Mouse (Mus musculus) midbrain, embryonic 11.5 days (tissue): ENCODE data around the gene Cldn34c2. TPM values are rescaled to one million over a fixed set of nuclear protein-coding genes. Genes with fewer than 3 reads are reported as not detected.
"Not testable (repeated sequence)": the region's sequence is repeated elsewhere in the genome, so short reads cannot be mapped to it uniquely, and the experiment has no call there.

Source experiments
- ATAC-seq: fragments of 200-750 bp; cut with Nextera tagmentation; 2 replicates; pipeline ENCODE4 v1.8.0; 2017; ENCODE audit warnings: moderate TSS enrichment, moderate library complexity; ENCODE audit not compliant: low FRiP score
- DNase-seq: peaks from one replicate; pipeline ENCODE4 v3.0.0; 2015; ENCODE audit warnings: low spot score; ENCODE audit errors: missing footprints
- H3K27ac ChIP-seq: fragments of 300-500 bp; sonication (generic); 2 replicates; pipeline ENCODE4 v1.5.1; 2014; ENCODE audit warnings: low read depth, low read length
- H3K27me3 ChIP-seq: fragments of 300-500 bp; sonication (generic); 2 replicates; pipeline ENCODE4 v1.6.1; 2014; ENCODE audit warnings: mild to moderate bottlenecking, low read length, moderate library complexity, mixed read lengths; ENCODE audit not compliant: control insufficient read depth, insufficient read depth
- H3K36me3 ChIP-seq: fragments of 300-500 bp; sonication (generic); 2 replicates; pipeline ENCODE4 v1.6.1; 2014; ENCODE audit warnings: mild to moderate bottlenecking, low read length, moderate library complexity, mixed read lengths; ENCODE audit not compliant: control insufficient read depth, insufficient read depth
- H3K4me1 ChIP-seq: fragments of 300-500 bp; sonication (generic); 2 replicates; pipeline ENCODE4 v1.6.1; 2014; ENCODE audit warnings: low read length; ENCODE audit not compliant: control insufficient read depth, insufficient read depth
- H3K4me2 ChIP-seq: fragments of 300-500 bp; sonication (generic); 2 replicates; pipeline ENCODE4 v1.6.1; 2014; ENCODE audit warnings: mild to moderate bottlenecking, moderate library complexity
- H3K4me3 ChIP-seq: fragments of 300-500 bp; sonication (generic); 2 replicates; pipeline ENCODE4 v1.5.1; 2014; ENCODE audit warnings: low read depth, low read length
- H3K9ac ChIP-seq: fragments of 300-500 bp; sonication (generic); 2 replicates; pipeline ENCODE4 v1.6.1; 2014; ENCODE audit warnings: low read length
- H3K9me3 ChIP-seq: fragments of 300-500 bp; sonication (generic); 2 replicates; pipeline ENCODE4 v1.6.1; 2016; ENCODE audit warnings: low read length; ENCODE audit not compliant: control insufficient read depth
- WGBS: fragments of 180-500 bp; shearing (Covaris S2); extraction: QIAGEN DNeasy Blood & Tissue Kit; methylation state at CpG from one replicate; pipeline ENCODE4 v1.1.7; 2014; 5-methylcytosine and 5-hydroxymethylcytosine counted together
- polyA plus RNA-seq: library from polyadenylated mRNA; unstranded; fragments of >200 nt; fragmentation: Nextera tagmentation; extraction: Ambion mirVana; gene quantifications from 2 replicates; pipeline ENCODE4 v1.2.1, GENCODE M21; 2014

Cldn34c2 gene
- not detected in 2 replicates for polyA plus RNA-seq

- not testable (repeated sequence) for H3K4me2 ChIP-seq, H3K27me3 ChIP-seq, DNase-seq, ATAC-seq, H3K9ac ChIP-seq, H3K36me3 ChIP-seq, H3K4me3 ChIP-seq, H3K4me1 ChIP-seq, H3K9me3 ChIP-seq, H3K27ac ChIP-seq
Observed at GRCm38 (mm10) chrX:123581400-123581799, at the start of gene Cldn34c2. TSS of gene Cldn34c2 (plus strand) at chrX:123581700.

GRCm38 (mm10) chrX:123551378-123551777 lies 30.1 kb upstream of the Cldn34c2 start:
- not testable (repeated sequence) for H3K4me3 ChIP-seq, H3K4me1 ChIP-seq, ATAC-seq, H3K36me3 ChIP-seq, H3K27ac ChIP-seq, H3K27me3 ChIP-seq, H3K9ac ChIP-seq, H3K4me2 ChIP-seq, H3K9me3 ChIP-seq
- DNase-seq = peak; percentile 31
- 88% methylated on average over 13 of the region's 13 CpGs for WGBS

- not testable (repeated sequence) for H3K27me3 ChIP-seq, H3K4me3 ChIP-seq, H3K4me1 ChIP-seq, H3K9ac ChIP-seq, DNase-seq, H3K4me2 ChIP-seq, H3K27ac ChIP-seq, H3K9me3 ChIP-seq, H3K36me3 ChIP-seq
- 0 out of 2 replicates have a peak, but pooled peaks have one; percentile 48 for ATAC-seq
- 94% methylated on average over 7 of the region's 12 CpGs for WGBS
Observed at GRCm38 (mm10) chrX:123612158-123612828, 30.8 kb downstream of the Cldn34c2 start.

Other genes with a start within 250 kb of the Cldn34c2 start
- not detected in 2 replicates for gene Gm17467, start 123.1 kb downstream of the Cldn34c2 start, polyA plus RNA-seq
- 0.25 TPM in 1 of 2 replicates, not detected in the other for gene Cldn34c3, start 212.0 kb downstream of the Cldn34c2 start, polyA plus RNA-seq